Mouse (Mus musculus) liver, embryonic 11.5 days (tissue): ENCODE data around the gene Sh3rf1. TPM values are rescaled to one million over a fixed set of nuclear protein-coding genes. Genes with fewer than 3 reads are reported as not detected.

Source experiments
- polyA plus RNA-seq: library from polyadenylated mRNA; unstranded; fragments of >200 nt; fragmentation: Nextera tagmentation; extraction: Ambion mirVana; gene quantifications from 2 replicates; pipeline ENCODE4 v1.2.1, GENCODE M21; 2014

Sh3rf1 gene
- polyA plus RNA-seq, 1 experiment from 2014 or later: 6.7 TPM

Other genes with a start within 250 kb of the Sh3rf1 start
- 42.9 and 43.8 TPM in 2 replicates for gene Clcn3, start 240.6 kb upstream of the Sh3rf1 start, polyA plus RNA-seq
- gene Nek1, start 230.7 kb upstream of the Sh3rf1 start, polyA plus RNA-seq: 14.1 and 17.1 TPM in 2 replicates